Mouse (Mus musculus): Measurements from ENCODE around the gene Zcchc7.
"Not testable (repeated sequence)": the region's sequence is repeated elsewhere in the genome, so short reads cannot be mapped to it uniquely, and the experiment has no call there.

Zcchc7 gene

DNA sequence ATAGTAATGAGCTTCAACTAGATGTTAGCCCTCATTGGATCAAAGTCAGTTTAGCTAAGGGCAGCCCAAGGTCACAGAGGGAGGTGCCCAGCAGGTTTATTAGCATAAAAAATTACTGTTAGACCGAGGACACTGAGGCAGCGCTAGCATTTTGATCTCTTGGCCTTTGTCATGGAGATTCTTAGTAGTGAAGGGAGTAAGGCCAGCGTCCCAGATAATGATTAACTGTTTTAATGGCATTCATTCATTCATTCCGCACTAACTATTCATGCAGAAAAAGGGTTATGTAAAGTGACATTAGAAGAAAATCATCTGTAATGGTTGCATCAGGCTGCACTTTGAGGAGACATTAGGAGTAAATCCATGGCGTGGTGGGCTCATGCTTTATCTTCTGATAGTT lies 165.2 kb downstream of the Zcchc7 start:
- DNase-seq: no peak

DNA sequence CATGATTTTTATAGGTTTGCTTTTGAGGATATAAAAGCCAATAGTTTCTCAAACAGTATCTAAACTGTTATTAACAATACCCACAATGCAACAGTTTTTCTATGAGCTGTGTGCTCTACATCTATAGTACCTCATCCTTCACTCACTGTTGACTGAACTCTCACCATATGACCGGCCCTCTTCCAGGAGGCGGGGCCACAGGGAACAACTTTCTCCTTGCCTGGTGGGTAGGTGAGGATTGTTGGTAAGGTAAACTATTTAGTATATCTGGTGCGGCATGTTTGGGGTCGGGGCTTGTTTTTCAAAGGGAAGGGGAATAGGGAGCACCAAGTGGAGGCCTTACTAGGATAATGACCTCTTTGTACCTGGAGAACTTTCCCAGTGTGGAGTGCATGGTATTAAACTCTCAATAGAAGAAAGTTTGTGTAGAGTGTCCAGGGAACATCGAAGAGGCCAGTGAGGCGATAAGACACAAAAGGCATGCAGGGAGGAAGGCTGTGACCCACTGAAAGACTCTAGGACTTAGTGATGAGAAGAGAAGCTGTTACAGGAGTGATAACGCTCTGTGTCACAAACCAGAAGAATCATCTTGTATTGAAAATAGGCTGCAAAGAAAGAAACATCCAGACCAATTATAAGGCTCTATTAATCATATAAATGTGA lies 166.9 kb downstream of the Zcchc7 start:
- DNase-seq: no peak

DNA sequence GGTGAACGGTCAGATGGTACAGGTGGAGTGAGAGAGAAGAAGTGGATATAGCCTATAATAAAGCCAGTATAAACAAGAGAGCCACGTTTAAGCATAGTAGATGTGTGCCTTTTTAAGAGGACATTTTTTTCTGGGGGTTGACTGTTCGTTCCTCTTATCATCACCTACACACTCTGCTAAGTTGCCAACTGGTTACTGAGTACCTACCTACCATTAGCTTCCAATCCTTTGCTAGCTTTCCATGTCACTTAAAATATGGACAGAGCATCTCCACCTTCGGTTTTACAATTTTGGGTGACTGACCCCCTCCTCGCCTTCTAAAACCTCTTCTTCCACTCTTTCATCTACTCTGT lies 167.4 kb downstream of the Zcchc7 start:
- no peak for DNase-seq

- DNase-seq: no peak
Measured at GRCm38 (mm10) chr4:44927934-44928333, 172.3 kb downstream of the Zcchc7 start.

- no peak for DNase-seq
Measured at GRCm38 (mm10) chr4:44928790-44929189, 173.1 kb downstream of the Zcchc7 start.

DNA sequence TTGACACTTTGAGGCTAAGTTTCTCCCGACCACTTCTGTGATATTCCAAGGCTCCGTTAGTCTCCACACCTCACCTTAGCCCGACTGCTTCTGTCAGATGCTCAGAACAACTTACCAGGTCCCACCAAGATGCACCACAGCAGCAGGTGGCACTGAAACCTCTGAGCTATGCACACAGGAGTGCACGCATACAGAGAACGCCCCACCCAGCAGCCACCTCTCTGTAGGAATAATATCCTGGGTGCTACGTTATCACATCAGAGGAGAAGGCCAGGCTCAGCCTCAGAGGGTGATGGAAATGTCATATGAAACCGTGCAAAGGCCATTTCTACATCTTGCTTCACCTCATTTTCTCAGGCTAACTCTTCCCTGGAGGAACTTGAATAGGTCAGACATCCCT lies 174.7 kb downstream of the Zcchc7 start:
- DNase-seq: no peak

- DNase-seq: no peak
Measured at GRCm38 (mm10) chr4:44931732-44932131, 176.1 kb downstream of the Zcchc7 start.

GRCm38 (mm10) chr4:44938359-44939340 lies 183.0 kb downstream of the Zcchc7 start:
- no peak for DNase-seq

DNA sequence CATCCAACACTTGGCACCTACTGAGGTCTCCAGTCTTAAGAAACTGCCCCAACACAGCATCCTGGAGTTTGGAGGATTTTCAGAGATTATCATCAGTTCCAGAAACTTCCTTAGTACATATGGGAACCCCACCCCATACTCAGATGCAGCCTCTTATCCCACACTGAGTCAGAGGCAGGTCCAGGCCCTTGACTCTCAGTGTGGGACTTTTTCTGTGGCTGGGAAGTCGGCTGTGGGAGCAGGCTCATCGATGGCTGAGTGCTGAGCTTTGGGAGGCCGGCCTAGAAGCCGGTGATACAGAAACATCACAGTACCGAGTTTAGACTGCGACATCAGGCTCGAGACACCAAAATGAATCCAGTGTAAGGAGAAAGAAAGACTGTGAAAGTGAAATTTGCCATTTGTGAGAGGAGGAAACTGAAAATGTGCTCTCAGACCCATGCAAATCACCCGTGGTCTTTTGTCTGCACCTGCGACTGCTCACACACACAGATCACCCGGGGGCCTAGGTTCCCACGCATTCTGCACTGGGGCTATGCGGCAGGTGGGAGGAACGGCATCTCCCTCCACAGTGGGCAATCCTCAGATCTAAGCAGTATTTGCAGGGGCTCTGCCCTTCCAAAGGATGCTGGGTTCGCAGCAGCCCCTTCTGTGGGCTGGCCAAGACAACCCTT lies 184.0 kb downstream of the Zcchc7 start:
- no peak for DNase-seq

- no peak for DNase-seq
Measured at GRCm38 (mm10) chr4:44940286-44940685, 184.6 kb downstream of the Zcchc7 start.

GRCm38 (mm10) chr4:44942237-44942636 lies 186.6 kb downstream of the Zcchc7 start:
- no peak for DNase-seq

DNA sequence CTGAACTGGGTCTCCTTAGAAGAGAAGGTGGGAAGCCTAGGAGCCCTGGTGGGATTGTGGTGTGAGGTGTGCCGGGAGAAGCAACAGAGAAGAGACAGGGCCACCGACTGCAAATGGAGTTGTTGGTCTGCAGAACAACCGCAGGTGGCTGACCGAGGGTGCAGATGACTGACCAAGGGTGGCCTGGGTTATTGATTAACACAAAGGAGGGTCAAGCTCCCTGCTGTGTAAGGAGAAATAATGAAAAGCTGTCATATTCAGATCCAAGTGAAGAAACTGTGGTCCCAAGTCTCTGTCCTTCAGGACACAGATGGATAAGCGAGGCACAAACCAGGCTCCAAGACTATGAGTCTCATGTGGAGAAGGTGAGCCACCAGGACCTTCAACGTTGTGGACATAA lies 187.8 kb downstream of the Zcchc7 start:
- peak; percentile 25 for DNase-seq

- no peak for DNase-seq
Measured at GRCm38 (mm10) chr4:44944426-44945075, 188.9 kb downstream of the Zcchc7 start.

GRCm38 (mm10) chr4:44946126-44946525 lies 190.4 kb downstream of the Zcchc7 start:
- DNase-seq: not testable (repeated sequence)

DNA sequence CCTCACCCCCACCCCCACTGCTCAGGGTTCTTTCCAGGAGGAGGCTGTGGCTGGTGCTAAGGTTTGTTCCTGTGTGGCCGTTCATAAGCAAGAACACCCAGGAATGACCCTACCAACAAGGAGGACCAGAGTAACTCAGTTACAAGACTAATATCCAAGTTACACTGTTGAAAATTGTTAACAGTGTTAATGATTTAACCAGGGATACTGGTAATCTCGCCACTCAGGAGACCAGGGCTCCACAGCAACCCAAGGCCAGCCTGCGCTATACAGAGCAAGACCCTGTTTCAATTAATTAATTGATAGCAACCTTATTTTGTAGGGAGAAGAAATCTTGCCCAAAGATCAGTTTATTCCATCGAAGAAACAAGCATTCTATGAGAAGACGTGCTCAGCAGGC lies 191.8 kb downstream of the Zcchc7 start:
- no peak for DNase-seq

GRCm38 (mm10) chr4:44948314-44948713 lies 192.6 kb downstream of the Zcchc7 start:
- DNase-seq: no peak

DNA sequence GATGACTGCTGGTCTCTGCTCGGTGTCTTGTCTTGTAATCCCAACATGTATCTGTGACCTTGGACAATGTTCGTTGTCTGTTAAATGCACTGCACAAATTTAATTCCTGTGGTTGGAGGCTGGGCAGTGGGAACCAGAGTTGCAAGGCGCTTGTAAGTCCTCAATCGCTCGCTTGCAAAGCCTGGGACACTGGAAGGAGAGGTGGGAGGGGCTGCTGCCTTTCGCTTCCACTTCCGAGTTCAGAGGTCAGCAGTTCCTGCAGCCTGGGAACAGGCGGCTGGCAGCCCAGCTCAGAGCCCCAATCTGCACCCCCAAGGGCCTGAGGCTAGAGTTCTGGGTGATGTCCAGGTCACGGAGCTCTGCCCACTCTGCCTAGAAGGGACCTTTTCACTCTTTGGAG lies 197.4 kb downstream of the Zcchc7 start:
- DNase-seq: no peak

DNA sequence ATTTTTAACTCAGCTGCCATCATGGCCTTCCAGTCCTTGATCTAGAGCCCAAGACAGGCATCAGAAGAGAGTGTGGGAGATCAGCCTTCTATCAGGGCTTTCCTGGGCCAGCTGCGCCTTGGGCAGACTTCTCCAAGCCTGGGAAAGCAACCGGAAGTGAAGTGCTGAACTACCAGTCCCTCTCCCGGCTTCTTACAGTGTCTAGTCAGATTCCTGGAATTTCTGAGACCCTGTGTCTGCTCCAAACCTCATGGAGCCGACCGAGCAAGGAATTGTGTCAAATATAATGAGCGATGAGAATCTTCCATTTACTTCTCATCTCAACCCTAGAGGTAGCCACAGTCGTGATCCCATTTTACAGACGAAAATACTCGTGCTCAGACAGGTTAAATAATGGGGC lies 203.1 kb downstream of the Zcchc7 start:
- no peak for DNase-seq

GRCm38 (mm10) chr4:44959220-44959619 lies 203.5 kb downstream of the Zcchc7 start:
- DNase-seq: no peak

- DNase-seq: no peak
Measured at GRCm38 (mm10) chr4:44963156-44963555, 207.5 kb downstream of the Zcchc7 start.

GRCm38 (mm10) chr4:44965175-44965574 lies 209.5 kb downstream of the Zcchc7 start:
- no peak for DNase-seq

DNA sequence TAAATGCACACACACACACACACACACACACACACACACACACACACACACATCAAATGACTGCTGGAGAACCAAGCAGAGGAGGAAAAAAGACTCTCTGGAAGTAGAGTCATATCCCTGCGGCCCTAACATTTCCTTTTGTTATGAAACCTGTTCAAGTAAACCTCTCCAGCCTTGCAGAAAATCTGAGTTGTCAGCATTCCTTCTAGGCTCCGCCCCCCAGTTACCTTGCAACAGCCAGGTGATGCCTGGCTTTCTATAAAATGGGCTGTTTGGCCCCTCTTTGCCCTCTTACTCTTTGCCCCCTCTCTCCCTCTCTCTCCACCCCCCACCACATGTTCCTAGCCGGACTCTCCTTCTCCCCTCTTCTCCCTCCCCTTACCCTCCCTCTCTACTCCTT lies 210.1 kb downstream of the Zcchc7 start:
- no peak for DNase-seq

DNA sequence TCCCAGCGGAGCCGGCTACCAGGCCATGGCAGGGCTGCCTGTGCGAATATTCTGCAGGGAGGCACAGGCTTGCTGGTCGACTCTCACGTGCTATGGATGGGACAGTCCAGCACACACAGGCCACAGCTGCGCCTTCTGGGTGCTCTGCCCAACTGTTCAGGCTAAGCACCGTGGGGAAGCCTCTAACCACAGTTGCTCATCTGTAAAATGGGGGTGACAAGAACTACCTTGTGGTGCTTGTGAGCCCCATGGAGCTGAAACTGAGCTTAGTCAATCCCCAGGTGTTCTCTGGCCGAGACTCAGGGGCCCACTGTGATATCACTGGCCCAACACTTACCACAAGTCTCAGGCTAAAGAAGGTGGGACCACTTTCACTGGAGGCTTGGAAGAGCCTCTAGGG lies 211.7 kb downstream of the Zcchc7 start:
- DNase-seq: no peak

Measured in kidney, postnatal 10 days (tissue).